Mouse (Mus musculus) skeletal muscle tissue, postnatal 0 days (tissue): ENCODE measurements around the gene Plod2. TPM values are rescaled to one million over a fixed set of nuclear protein-coding genes. Genes with fewer than 3 reads are reported as not detected.

Experiments
- polyA plus RNA-seq: library from polyadenylated mRNA; unstranded; fragments of >200 nt; fragmentation: Nextera tagmentation; extraction: Ambion mirVana; gene quantifications from 2 replicates; pipeline ENCODE4 v1.2.1, GENCODE M21; 2015

The Plod2 gene
- 19.7 and 20.0 TPM in 2 replicates for polyA plus RNA-seq

GRCm38 (mm10) chr9:92541977-92542561, at the start of gene Plod2:
Gene Plod2 (plus strand): TSS chr9:92542223.

Other genes starting within 250 kb of the Plod2 start
- gene 1700057G04Rik, start 232.8 kb upstream of the Plod2 start, polyA plus RNA-seq, result not detected in 2 replicates
- gene Plscr4, start 84.8 kb upstream of the Plod2 start, polyA plus RNA-seq, result 8.5 and 11.4 TPM in 2 replicates